Mouse (Mus musculus): ENCODE results near the gene Stil.

The Stil gene

DNA sequence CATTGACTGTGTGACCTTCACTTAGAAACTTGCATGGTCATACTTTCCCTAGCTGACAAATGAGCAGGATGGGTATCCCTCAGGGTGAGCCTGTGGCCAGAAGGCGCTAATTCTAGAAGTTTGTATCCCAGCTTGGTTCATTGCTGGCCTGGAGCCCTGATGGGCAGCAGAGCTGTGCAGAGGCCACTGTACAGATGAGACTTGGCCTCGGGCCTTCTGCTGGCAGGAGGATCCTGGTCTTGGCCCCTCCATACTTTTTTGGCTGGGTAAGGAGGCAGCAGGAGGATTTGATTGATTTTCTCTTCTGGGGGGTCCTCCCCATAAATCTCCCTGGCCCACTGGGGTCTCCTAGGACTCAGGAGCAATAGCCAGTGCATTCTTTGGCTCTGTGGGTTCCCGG lies 83.1 kb downstream of the Stil start:
- peak; percentile 10 for DNase-seq (ENCODE audit: low spot score)

DNA sequence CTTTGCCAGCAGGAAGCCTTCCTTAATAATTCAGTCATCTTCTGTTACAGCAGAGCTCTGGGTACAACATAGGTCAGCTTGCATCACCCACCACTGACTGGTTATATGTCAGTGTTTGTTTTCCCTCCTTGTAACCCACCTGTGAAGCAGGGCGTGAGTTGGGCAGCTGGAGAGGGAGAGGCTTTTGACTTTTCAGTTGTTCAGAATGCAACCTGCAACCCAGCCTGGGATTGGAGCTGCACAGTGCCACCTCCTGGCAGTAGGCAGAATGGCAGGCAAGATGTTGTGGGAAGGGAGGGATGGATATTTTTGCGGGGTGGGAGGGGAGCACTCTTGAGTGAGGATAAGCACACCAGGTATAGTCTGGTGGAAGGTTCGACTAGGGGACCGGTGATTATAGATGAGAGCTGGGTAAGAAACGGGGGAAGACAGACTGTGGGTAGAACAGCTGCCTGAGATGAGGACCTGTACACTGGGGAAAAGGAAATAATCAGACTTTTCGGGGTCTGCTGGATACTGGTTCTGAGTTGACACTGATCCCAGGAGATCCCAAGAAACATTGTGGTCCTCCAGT lies 85.7 kb downstream of the Stil start:
- peak; percentile 62 for DNase-seq (ENCODE audit: low spot score)

DNA sequence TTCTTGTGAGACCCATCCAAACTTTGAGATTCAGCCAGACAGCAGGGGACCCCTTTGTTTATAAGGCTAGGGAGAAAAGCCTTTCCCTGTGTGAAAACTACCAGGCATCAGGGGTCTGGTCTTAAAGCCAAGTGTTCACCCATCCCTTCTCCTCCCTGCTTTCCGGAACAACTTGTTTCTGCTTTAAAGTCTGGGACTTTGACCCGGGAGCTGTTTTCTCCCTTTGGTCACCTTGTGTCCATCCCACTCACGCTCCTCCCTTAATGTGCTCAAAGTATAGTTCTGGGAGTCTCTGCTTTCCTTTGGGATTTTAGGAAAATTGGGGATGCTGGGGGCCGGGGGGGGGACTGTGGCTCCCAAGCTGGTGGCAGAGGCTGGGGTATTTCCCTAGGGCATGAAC lies 86.3 kb downstream of the Stil start:
- no peak for DNase-seq (ENCODE audit: low spot score)

DNA sequence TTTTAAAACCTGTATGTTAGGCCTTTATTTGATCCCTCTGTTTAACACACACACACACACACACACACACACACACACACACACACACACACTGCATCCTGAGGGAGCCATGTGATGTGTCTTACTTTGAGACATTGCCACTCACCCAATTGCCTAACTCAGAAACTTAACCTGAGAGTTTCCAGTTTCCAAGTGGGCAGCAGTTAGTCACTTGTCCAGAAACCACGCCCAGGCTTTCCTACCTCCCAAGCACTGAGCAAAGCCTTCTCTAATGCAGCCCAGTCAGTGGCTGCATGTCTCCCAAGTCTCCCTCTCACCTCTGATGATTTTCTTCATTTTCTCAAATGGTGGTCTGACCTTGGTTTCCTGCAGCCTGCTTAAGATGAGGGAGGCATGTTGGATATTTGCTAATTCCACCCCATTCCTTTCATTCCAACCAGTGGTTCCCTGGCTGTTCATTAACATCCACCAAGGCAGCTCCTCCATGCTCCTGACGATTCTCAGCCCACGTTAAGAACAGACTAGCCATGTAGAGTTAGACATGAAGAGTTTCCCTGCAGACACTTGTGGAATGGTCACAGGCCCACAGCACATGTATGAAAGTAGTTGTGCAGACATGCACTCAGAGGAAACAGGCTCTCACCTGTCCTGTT lies 86.9 kb downstream of the Stil start:
- DNase-seq (ENCODE audit: low spot score): no peak

DNA sequence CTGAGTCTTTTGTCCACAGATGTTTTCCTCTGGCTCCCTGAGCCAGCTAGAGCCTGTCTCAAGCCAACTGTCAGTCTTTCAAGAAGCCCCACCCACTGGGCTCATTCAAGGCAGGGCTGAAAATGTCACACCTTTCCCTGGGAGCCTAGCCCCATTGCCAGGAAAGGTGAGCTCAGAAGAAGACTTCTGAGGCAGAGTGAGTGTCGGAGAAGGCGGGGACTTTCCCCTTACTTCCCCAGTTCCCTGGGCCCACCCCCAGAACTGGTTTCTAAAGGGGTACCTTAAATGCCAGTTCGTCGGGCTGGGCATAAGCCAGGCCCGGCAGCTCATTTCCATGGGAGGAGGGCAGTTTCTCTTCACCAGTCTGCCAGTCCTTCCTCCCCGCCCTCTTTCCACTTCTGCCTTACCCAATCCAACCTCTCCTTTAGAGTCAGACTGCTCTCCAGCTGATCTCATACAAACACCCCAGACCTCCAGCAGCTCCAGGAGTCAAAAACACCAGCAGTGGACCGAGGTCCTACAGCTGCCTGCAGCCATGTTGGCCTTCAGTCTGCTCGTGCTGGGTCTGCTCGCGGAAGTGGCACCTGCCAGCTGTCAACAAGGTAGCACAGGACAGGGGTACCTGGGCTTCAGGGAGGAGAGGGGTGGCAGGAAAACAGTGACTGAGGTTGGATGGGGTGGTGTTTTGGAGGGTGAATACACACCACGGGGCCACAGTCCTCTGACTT lies 88.8 kb downstream of the Stil start, which contains the start of gene Pdzk1ip1:
Pdzk1ip1 (plus strand) TSS at position 98 of the 728 bp plus-strand sequence.
- DNase-seq (ENCODE audit: low spot score): no peak

DNA sequence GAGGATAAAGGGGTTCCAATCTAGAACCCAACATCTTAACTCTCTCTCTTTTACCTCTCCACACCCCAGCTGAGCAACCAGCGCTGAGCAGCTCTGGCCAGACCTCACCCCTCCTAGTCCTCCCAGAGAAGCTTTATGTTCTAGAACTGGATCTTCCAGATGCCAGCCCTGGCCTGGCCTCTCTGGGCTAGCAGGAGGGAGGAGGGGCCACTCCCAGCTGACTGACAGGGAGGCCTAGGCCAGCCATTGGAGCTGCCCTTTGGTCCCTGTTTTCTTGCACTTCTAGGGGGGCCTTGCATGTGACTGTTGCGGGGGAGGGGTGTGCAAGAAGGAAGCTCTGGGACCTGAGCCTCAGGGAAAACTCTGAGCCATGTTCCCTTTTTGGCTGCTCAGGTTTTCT lies 90.6 kb downstream of the Stil start:
- no peak for DNase-seq (ENCODE audit: low spot score)

DNA sequence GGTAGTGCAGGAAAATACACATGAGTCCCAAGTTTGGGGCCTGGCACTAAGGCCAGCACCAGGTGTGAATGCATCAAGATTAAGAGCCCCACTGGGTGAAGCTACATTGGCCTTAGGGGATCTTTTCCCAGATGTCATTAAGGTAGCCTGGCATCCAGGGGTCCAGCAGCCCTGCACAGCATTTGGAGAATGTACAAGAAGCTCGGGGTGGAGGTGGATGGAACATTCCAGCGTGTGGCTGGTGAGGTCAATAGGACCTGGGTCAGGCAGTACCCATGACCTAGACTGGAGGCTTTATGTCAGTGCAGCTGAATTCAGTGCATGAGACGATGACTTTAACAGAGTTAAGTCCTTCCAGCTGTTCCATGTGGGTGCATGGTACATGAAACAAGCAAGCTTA lies 91.8 kb downstream of the Stil start:
- no peak for DNase-seq (ENCODE audit: low spot score)
